Mouse (Mus musculus) MEL (cell line): ENCODE data around the gene Creld2. TPM values are rescaled to one million over a fixed set of nuclear protein-coding genes. Genes with fewer than 3 reads are reported as not detected.

Experiments
- DNase-seq: peaks from one replicate; pipeline ENCODE4 v3.0.0; 2011; ENCODE audit warnings: low read depth, low spot score
- H3K27ac ChIP-seq: 2 replicates; pipeline ENCODE4 v1.5.1; 2012; ENCODE audit warnings: low read depth, mild to moderate bottlenecking, control low read depth, low read length, moderate library complexity; ENCODE audit not compliant: control insufficient read depth
- H3K27me3 ChIP-seq, 2 experiments: fragments of 150-350 bp in 1 of 2; sonication (generic) in 1 of 2; 2 replicates each; pipeline ENCODE4 v1.6.1; 2012; ENCODE audit warnings: low read length in 2 of 2, mild to moderate bottlenecking in 2 of 2, improper control_type of control experiment in 1 of 2, moderate library complexity in 1 of 2; ENCODE audit not compliant: insufficient read depth in 2 of 2, control insufficient read depth in 1 of 2
- H3K36me3 ChIP-seq, 2 experiments: 2 replicates each; pipeline ENCODE4 v1.6.1; 2012 to 2014; ENCODE audit warnings: low read length in 2 of 2, improper control_type of control experiment in 1 of 2, inconsistent platforms in 1 of 2, mild to moderate bottlenecking in 1 of 2; ENCODE audit not compliant: insufficient read depth in 2 of 2, control insufficient read depth in 1 of 2
- H3K4me1 ChIP-seq, 2 experiments: fragments of 150-350 bp in 1 of 2; sonication (generic) in 1 of 2; 2 replicates each; pipeline ENCODE4 v1.6.1; 2012; ENCODE audit warnings: low read length in 2 of 2, improper control_type of control experiment in 1 of 2, mild to moderate bottlenecking in 1 of 2; ENCODE audit not compliant: insufficient read depth in 2 of 2, control insufficient read depth in 1 of 2
- H3K4me3 ChIP-seq, 2 experiments: fragments of 150-350 bp in 1 of 2; sonication (generic) in 1 of 2; 2 replicates each; pipeline ENCODE4 v1.5.1; 2012; ENCODE audit warnings: low read depth in 2 of 2, low read length in 2 of 2, mild to moderate bottlenecking in 2 of 2, moderate library complexity in 2 of 2, control low read depth in 1 of 2, improper control_type of control experiment in 1 of 2; ENCODE audit not compliant: control insufficient read depth in 1 of 2, insufficient read depth in 1 of 2
- H3K79me2 ChIP-seq: 2 replicates; pipeline ENCODE4 v1.6.1; 2012; ENCODE audit warnings: mild to moderate bottlenecking, low read length, moderate library complexity; ENCODE audit not compliant: control insufficient read depth, poor library complexity, insufficient read depth
- H3K9ac ChIP-seq: 2 replicates; pipeline ENCODE4 v1.6.1; 2012; ENCODE audit warnings: low read depth, mild to moderate bottlenecking, control low read depth, low read length, moderate library complexity; ENCODE audit not compliant: control insufficient read depth, poor library complexity, severe bottlenecking
- H3K9me3 ChIP-seq: fragments of 150-350 bp; sonication (generic); replicated peaks from 2 replicates; pipeline ENCODE4 v1.6.1; 2012; ENCODE audit warnings: mild to moderate bottlenecking, low read length, improper control_type of control experiment, moderate library complexity; ENCODE audit not compliant: insufficient read depth
- CTCF ChIP-seq, 3 experiments: IDR thresholded peaks in 2 of 3; conservative IDR thresholded peaks in 1 of 3; 2 replicates each; pipeline ENCODE4 v1.5.1; 2011 to 2012; ENCODE audit warnings: low read length in 3 of 3, low read depth in 2 of 3, mild to moderate bottlenecking in 2 of 3, improper control_type of control experiment in 1 of 3, inconsistent platforms in 1 of 3, mixed read lengths in 1 of 3, moderate library complexity in 1 of 3; ENCODE audit not compliant: control insufficient read depth in 1 of 3, insufficient read depth in 1 of 3, poor library complexity in 1 of 3, severe bottlenecking in 1 of 3
- E2F4 ChIP-seq: IDR thresholded peaks from 2 replicates; pipeline ENCODE4 v1.6.1; 2011; ENCODE audit warnings: low read depth, low read length, improper control_type of control experiment, borderline replicate concordance
- ELF1 ChIP-seq: IDR thresholded peaks from 2 replicates; pipeline ENCODE4 v1.6.1; 2014; ENCODE audit warnings: low read depth, mild to moderate bottlenecking, inconsistent platforms, low read length, improper control_type of control experiment, moderate library complexity
- GATA1 ChIP-seq: IDR thresholded peaks from 2 replicates; pipeline ENCODE4 v1.6.1; 2011; ENCODE audit warnings: low read depth, low read length, improper control_type of control experiment
- JUND ChIP-seq: IDR thresholded peaks from 2 replicates; pipeline ENCODE4 v1.6.1; 2011; ENCODE audit warnings: low read depth, mild to moderate bottlenecking, improper control_type of control experiment, low read length
- KAT2A ChIP-seq: conservative IDR thresholded peaks from 2 replicates; pipeline ENCODE4 v1.6.1; 2012; ENCODE audit warnings: low read depth, low read length, improper control_type of control experiment, inconsistent platforms
- MAFK ChIP-seq: IDR thresholded peaks from 2 replicates; pipeline ENCODE4 v1.6.1; 2011; ENCODE audit warnings: low read depth, mild to moderate bottlenecking, low read length, improper control_type of control experiment, borderline replicate concordance
- MAX ChIP-seq: IDR thresholded peaks from 2 replicates; pipeline ENCODE4 v1.6.1; 2011; ENCODE audit warnings: low read length, improper control_type of control experiment
- MXI1 ChIP-seq: IDR thresholded peaks from 2 replicates; pipeline ENCODE4 v1.6.1; 2011; ENCODE audit warnings: mild to moderate bottlenecking, low read depth, low read length, improper control_type of control experiment
- MYB ChIP-seq: IDR thresholded peaks from 2 replicates; pipeline ENCODE4 v1.6.1; 2011; ENCODE audit warnings: mild to moderate bottlenecking, low read depth, low read length, improper control_type of control experiment
- POLR2A ChIP-seq, 2 experiments: IDR thresholded peaks; 2 replicates each; pipeline ENCODE4 v1.6.1; 2011 to 2012; ENCODE audit warnings: low read length in 2 of 2, mild to moderate bottlenecking in 2 of 2, control low read depth in 1 of 2, improper control_type of control experiment in 1 of 2, low read depth in 1 of 2, moderate library complexity in 1 of 2; ENCODE audit not compliant: control insufficient read depth in 1 of 2, insufficient read depth in 1 of 2, poor library complexity in 1 of 2
- POLR2AphosphoS5 ChIP-seq: IDR thresholded peaks from 2 replicates; pipeline ENCODE4 v1.6.1; 2012; ENCODE audit warnings: low read depth, borderline replicate concordance, mild to moderate bottlenecking, inconsistent platforms, low read length, moderate library complexity, mixed read lengths
- SIN3A ChIP-seq: IDR thresholded peaks from 2 replicates; pipeline ENCODE4 v1.6.1; 2012; ENCODE audit warnings: low read length, improper control_type of control experiment, inconsistent platforms
- UBTF ChIP-seq: IDR thresholded peaks from 2 replicates; pipeline ENCODE4 v1.6.1; 2012; ENCODE audit warnings: low read depth, mild to moderate bottlenecking, inconsistent platforms, low read length, improper control_type of control experiment, moderate library complexity, borderline replicate concordance; ENCODE audit not compliant: insufficient read depth
- USF2 ChIP-seq, 2 experiments: IDR thresholded peaks; 2 replicates each; pipeline ENCODE4 v1.6.1; 2011 to 2012; ENCODE audit warnings: improper control_type of control experiment in 2 of 2, low read length in 2 of 2, borderline replicate concordance in 1 of 2, inconsistent platforms in 1 of 2, low read depth in 1 of 2, mild to moderate bottlenecking in 1 of 2; ENCODE audit not compliant: insufficient read depth in 1 of 2
- ZC3H11A ChIP-seq: IDR thresholded peaks from 2 replicates; pipeline ENCODE4 v1.6.1; 2012; ENCODE audit warnings: low read depth, mild to moderate bottlenecking, inconsistent platforms, low read length, improper control_type of control experiment
- ZKSCAN1 ChIP-seq: IDR thresholded peaks from 2 replicates; pipeline ENCODE4 v1.6.1; 2012; ENCODE audit warnings: low read depth, mild to moderate bottlenecking, inconsistent platforms, low read length, improper control_type of control experiment, moderate library complexity
- ZNF384 ChIP-seq: IDR thresholded peaks from 2 replicates; pipeline ENCODE4 v1.6.1; 2012; ENCODE audit warnings: low read depth, mild to moderate bottlenecking, inconsistent platforms, low read length, improper control_type of control experiment
- polyA plus RNA-seq, 2 experiments: library from polyadenylated mRNA; stranded (reverse) in 1 of 2; unstranded in 1 of 2; fragments of >175 nt in 1 of 2; fragments of >200 nt in 1 of 2; gene quantifications; 2 replicates each; pipeline versions ENCODE4 v1.2.1 to v1.2.4; 2012; ENCODE audit warnings: low replicate concordance in 2 of 2, low read depth in 1 of 2; ENCODE audit not compliant: insufficient read length in 2 of 2, insufficient read depth in 1 of 2, missing spikeins in 1 of 2
- total RNA-seq: library from RNA; depleted of rRNA; stranded (reverse); fragments of 300-350 nt; gene quantifications from 2 replicates; pipeline ENCODE4 v1.2.3, GENCODE M21; 2012

Gene Creld2
- total and polyA plus RNA-seq, 3 experiments = 118 to 188 TPM; not detected in 1

GRCm38 (mm10) chr15:88799950-88800371, 19.5 kb upstream of the Creld2 start:
- no peaks in the 10 kb centered on the region for H3K27me3 ChIP-seq
- no peak overlapping the region for H3K27ac ChIP-seq
- H3K79me2 ChIP-seq = no peaks in the 10 kb centered on the region
- TF ChIP-seq ELF1 = no peak
- no peak for TF ChIP-seq MXI1
- H3K4me1 ChIP-seq = peaks cover 0 to 13% of the 10 kb centered on the region in 2 experiments; a peak in 1 of 4 replicates
- H3K9me3 ChIP-seq = no peaks in the 10 kb centered on the region
- no peak overlapping the region for H3K9ac ChIP-seq
- H3K36me3 ChIP-seq = peaks cover 0 to 7% of the 10 kb centered on the region in 2 experiments; a peak in 2 of 4 replicates
- DNase-seq = no peak
- H3K4me3 ChIP-seq = no peak overlapping the region

DNA sequence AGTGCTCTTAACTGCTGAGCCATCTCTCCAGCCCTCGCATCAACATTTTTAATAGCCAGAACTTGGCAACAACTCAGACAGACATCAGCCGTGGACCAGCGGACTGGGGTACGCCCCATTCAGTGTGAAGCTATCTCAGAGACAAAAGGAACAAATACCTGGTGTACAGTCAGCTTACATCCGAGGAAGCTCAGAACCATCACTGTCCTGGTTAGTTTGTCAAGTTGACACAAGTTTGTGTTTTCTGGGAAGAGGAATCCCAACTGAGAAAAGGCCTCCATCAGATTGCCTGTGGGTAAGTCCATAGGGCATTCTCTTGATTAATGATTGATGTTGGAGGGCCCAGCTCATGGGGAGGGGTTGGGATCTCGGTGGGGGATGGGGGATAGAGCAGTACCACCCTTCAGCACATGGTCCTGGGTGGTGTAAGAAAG, 18.5 kb upstream of the Creld2 start:
- Histone ChIP-seq H3K4me3 (no peak overlapping the region), H3K36me3 (peaks cover 0 to 7% of the 10 kb centered on the region in 2 experiments; a peak in 2 of 4 replicates), H3K4me1 (peaks cover 0 to 13% of the 10 kb centered on the region in 2 experiments; a peak in 1 of 4 replicates)
- TF ChIP-seq GATA1 (no peak), MAFK (no peak), MYB (no peak), SIN3A (no peak), ZNF384 (no peak), JUND (no peak), POLR2AphosphoS5 (no peak), USF2 (IDR thresholded peaks at IDR 0.05; ENCODE audit: borderline replicate concordance in 1 of 2, insufficient read depth in 1 of 2, low read depth in 1 of 2, low read length in 2 of 2) (no peak), POLR2A (IDR thresholded peaks at IDR 0.05; ENCODE audit: control insufficient read depth in 1 of 2, insufficient read depth in 1 of 2, low read depth in 1 of 2, low read length in 2 of 2, poor library complexity in 1 of 2) (no peak), CTCF (IDR thresholded peaks at IDR 0.05 in 2 of 3, conservative IDR thresholded peaks at IDR 0.05 in 1 of 3; ENCODE audit: control insufficient read depth in 1 of 3, insufficient read depth in 1 of 3, low read depth in 2 of 3, low read length in 3 of 3, poor library complexity in 1 of 3, severe bottlenecking in 1 of 3) (no peak), ZC3H11A (no peak), KAT2A (no peak), ZKSCAN1 (no peak), E2F4 (no peak), MXI1 (no peak), MAX (no peak), UBTF (no peak)
- TF ChIP-seq, all 39 proteins: peak for 0
- no peak for DNase-seq
- Histone ChIP-seq H3K27me3 (no peaks in the 10 kb centered on the region), H3K27ac (no peak overlapping the region), H3K9ac (no peak overlapping the region), H3K9me3 (no peaks in the 10 kb centered on the region), H3K79me2 (no peaks in the 10 kb centered on the region)
